Mouse (Mus musculus): Measurements from ENCODE around the gene Wnt9a.
"Not testable (repeated sequence)": the region's sequence is repeated elsewhere in the genome, so short reads cannot be mapped to it uniquely, and the experiment has no call there.

Gene Wnt9a

GRCm38 (mm10) chr11:59306461-59307421, at the start of gene Wnt9a:
Wnt9a (plus strand) TSS chr11:59306928.
- DNase-seq (ENCODE audit: low read depth, low spot score): no peak

DNA sequence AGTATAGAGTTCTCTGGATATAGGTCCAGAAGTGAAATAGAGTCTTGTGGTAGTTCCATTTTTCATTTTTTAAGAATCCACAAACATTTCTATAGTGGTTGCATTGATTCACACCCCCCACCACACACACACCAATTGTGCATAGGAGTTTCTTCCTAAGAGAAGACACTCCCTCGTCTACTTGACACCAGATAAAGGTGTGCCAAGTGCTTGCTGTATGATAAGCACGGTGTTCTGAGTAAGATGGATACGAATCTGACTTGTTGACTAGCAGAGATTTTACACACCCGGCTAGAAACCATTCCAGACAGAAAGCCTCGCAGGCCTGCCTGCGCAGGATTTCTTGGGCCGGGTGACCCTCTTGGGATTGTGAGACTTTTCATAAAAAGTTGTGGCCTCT, 47.1 kb upstream of the Wnt9a start:
- DNase-seq (ENCODE audit: low read depth, low spot score): no peak

- no peak for DNase-seq (ENCODE audit: low read depth, low spot score)
Observed at GRCm38 (mm10) chr11:59260706-59261493, 45.8 kb upstream of the Wnt9a start.

GRCm38 (mm10) chr11:59262308-59262707, 44.4 kb upstream of the Wnt9a start:
- no peak for DNase-seq (ENCODE audit: low read depth, low spot score)

GRCm38 (mm10) chr11:59263870-59264563, 42.7 kb upstream of the Wnt9a start:
- DNase-seq (ENCODE audit: low read depth, low spot score): no peak

- peak; percentile 24 for DNase-seq (ENCODE audit: low read depth, low spot score)
Observed at GRCm38 (mm10) chr11:59264593-59264992, 42.1 kb upstream of the Wnt9a start.

- DNase-seq (ENCODE audit: low read depth, low spot score): no peak
Observed at GRCm38 (mm10) chr11:59265154-59265813, 41.4 kb upstream of the Wnt9a start.

- DNase-seq (ENCODE audit: low read depth, low spot score): no peak
Observed at GRCm38 (mm10) chr11:59266727-59267126, 40.0 kb upstream of the Wnt9a start.

- no peak for DNase-seq (ENCODE audit: low read depth, low spot score)
Observed at GRCm38 (mm10) chr11:59274184-59274583, 32.5 kb upstream of the Wnt9a start.

DNA sequence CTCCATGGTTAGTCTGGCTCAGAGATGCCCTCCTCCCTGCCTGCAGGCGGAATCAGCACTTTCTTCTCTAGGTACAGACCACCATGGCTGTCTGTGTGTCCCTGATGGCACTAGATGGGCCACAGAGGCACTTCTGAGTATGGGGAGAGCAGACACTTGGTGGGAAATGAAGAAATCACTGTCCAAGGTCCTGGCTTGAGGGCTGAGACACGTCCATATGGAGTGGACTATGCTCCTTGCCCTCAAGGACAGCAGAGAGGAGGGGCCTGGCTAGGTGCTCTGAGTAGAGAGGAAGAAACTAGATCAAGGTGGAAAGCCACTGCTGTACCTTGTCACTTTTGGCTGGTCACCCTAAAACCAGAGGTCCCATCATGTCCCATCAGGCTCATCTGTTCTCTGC, 29.9 kb upstream of the Wnt9a start:
- no peak for DNase-seq (ENCODE audit: low read depth, low spot score)

GRCm38 (mm10) chr11:59278047-59278446, 28.7 kb upstream of the Wnt9a start:
- no peak for DNase-seq (ENCODE audit: low read depth, low spot score)

DNA sequence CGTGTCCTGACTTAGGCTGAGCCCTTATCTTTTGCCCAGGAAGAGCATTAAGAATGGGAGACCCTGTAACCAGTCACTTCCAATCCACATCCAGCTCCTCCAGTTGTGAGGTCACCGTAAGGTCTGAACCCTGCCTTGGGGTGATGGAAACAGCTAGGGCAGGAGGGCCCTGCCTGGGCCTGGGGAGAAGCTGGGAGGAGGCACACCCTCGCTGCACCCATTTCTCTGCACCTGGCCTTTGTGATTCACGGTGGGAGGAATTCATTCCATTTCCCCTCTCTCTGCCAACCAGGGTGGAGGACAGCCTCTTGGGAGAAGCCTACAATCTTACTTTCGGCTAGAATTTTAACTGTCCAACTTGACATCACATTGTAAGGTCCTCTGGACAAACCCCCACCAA, 24.6 kb upstream of the Wnt9a start:
- peak; percentile 63 for DNase-seq (ENCODE audit: low read depth, low spot score)

GRCm38 (mm10) chr11:59282933-59283332, 23.8 kb upstream of the Wnt9a start:
- no peak for DNase-seq (ENCODE audit: low read depth, low spot score)

DNA sequence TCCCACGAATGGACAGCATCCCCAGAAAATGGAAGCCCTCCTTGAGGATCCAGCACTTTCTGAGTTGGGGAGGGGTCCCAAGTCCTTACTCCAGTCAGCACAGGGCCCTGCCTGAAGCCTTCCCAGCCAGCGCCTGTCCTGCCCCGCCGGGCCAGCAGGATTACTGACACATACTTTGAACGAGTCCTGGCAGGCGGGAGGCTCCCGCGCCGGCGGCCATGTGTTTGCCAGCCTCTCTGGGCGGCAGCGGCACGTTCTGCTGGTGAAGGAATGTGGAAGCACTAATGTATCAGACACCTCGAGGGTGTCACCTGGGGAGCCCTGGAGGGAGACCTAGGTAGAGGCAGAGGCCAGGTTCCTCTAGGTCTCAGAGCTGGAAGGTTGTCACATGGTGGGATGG, 22.6 kb upstream of the Wnt9a start:
- DNase-seq (ENCODE audit: low read depth, low spot score): no peak

- peak; percentile 50 for DNase-seq (ENCODE audit: low read depth, low spot score)
Observed at GRCm38 (mm10) chr11:59289706-59290105, 17.0 kb upstream of the Wnt9a start.

- DNase-seq (ENCODE audit: low read depth, low spot score): peak; percentile 57
Observed at GRCm38 (mm10) chr11:59290702-59291303, 15.9 kb upstream of the Wnt9a start, which contains the start of gene Wnt3a. Wnt3a (minus strand) TSS chr11:59290752.

DNA sequence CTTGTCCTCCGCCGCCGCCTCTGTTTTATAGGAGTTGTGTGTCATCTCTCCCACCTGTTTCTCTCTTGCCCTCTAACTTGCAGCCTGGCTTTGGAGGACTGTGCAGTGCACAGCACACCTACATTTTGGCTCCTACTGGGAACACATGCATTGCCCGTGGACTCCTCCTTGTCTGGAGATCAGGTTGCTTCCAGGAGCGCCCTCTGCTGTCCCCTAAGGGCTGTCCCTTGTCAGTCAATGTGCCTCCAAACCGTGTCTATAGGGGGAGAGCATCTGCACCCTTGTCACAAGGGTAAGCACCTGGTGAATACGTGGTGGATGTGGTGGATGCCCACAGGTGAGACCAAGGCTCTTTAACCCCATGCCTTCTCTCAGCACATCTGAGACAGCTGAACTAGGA, 13.1 kb upstream of the Wnt9a start:
- DNase-seq (ENCODE audit: low read depth, low spot score): peak; percentile 76

GRCm38 (mm10) chr11:59297941-59298340, 8.8 kb upstream of the Wnt9a start:
- DNase-seq (ENCODE audit: low read depth, low spot score): peak; percentile 57

DNA sequence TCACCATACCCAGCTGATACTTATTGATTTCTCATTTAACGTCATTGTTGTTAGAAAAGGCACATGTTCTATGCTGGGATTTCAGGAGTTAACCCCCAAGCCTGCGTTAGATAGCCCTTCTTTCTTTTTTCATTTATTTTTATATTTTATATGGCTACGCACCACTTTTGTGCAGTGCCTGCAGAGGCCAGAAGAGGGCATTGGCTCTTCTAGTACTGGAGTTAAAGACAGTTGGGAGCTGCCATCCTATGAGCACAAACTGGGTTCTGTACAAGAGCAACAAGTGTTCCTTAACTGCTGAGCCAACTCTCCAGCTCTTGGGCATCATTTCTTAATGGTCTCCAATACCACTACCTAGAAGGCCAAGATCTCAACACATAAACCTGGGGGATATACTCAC, 6.5 kb upstream of the Wnt9a start:
- DNase-seq (ENCODE audit: low read depth, low spot score): no peak

GRCm38 (mm10) chr11:59301053-59301452, 5.7 kb upstream of the Wnt9a start:
- not testable (repeated sequence) for DNase-seq (ENCODE audit: low read depth, low spot score)
